Mouse (Mus musculus) midbrain, embryonic 16.5 days (tissue): ENCODE data around the gene Safb2. TPM values are rescaled to one million over a fixed set of nuclear protein-coding genes. Genes with fewer than 3 reads are reported as not detected.

Experiments
- polyA plus RNA-seq: library from polyadenylated mRNA; unstranded; fragments of >200 nt; fragmentation: Nextera tagmentation; extraction: Ambion mirVana; gene quantifications from 2 replicates; pipeline ENCODE4 v1.2.1, GENCODE M21; 2015

Gene Safb2
- polyA plus RNA-seq, 1 experiment from 2014 or later = 63.2 TPM

Other genes with a start within 250 kb of the Safb2 start
- gene Ptprs, start 108.1 kb downstream of the Safb2 start, polyA plus RNA-seq = 293 and 299 TPM in 2 replicates
- not detected in 2 replicates for gene Znrf4, start 72.2 kb downstream of the Safb2 start, polyA plus RNA-seq
- 0.95 and 1.3 TPM in 2 replicates for gene Gm20219, start 30.2 kb downstream of the Safb2 start, polyA plus RNA-seq
- 121 and 122 TPM in 2 replicates for gene Safb, start 240 bp upstream of the Safb2 start, polyA plus RNA-seq
- 171 and 182 TPM in 2 replicates for gene 2410015M20Rik, start 25.2 kb upstream of the Safb2 start, polyA plus RNA-seq
- 789 and 838 TPM in 2 replicates for gene Rpl36, start 28.8 kb upstream of the Safb2 start, polyA plus RNA-seq
- 42.8 and 43.0 TPM in 2 replicates for gene Lonp1, start 42.3 kb upstream of the Safb2 start, polyA plus RNA-seq
- gene Catsperd, start 43.6 kb upstream of the Safb2 start, polyA plus RNA-seq = 1.8 and 2.1 TPM in 2 replicates
- 107 and 112 TPM in 2 replicates for gene Ranbp3, start 88.7 kb upstream of the Safb2 start, polyA plus RNA-seq
- 492 and 497 TPM in 2 replicates for gene Ndufa11, start 133.2 kb upstream of the Safb2 start, polyA plus RNA-seq
- gene Vmac, start 133.4 kb upstream of the Safb2 start, polyA plus RNA-seq = 15.6 and 16.1 TPM in 2 replicates
- gene Nrtn, start 172.9 kb upstream of the Safb2 start, polyA plus RNA-seq = 2.5 and 4.0 TPM in 2 replicates
- gene Dus3l, start 180.2 kb upstream of the Safb2 start, polyA plus RNA-seq = 96.8 and 106 TPM in 2 replicates
- 0.97 and 1.1 TPM in 2 replicates for gene Prr22, start 185.7 kb upstream of the Safb2 start, polyA plus RNA-seq
- gene Rfx2, start 246.4 kb upstream of the Safb2 start, polyA plus RNA-seq = 3.9 and 4.8 TPM in 2 replicates